Mouse (Mus musculus) hindbrain, postnatal 0 days (tissue): ENCODE data around the gene Spata31d1d. TPM values are rescaled to one million over a fixed set of nuclear protein-coding genes. Genes with fewer than 3 reads are reported as not detected.

Source experiments
- ATAC-seq: fragments of 200-750 bp; cut with Nextera tagmentation; 2 replicates; pipeline ENCODE4 v1.8.0; 2017; ENCODE audit warnings: mild to moderate bottlenecking, moderate TSS enrichment, moderate library complexity
- DNase-seq: peaks from one replicate; pipeline ENCODE4 v3.0.0-alpha.2; 2015; ENCODE audit warnings: low spot score
- H3K27ac ChIP-seq: fragments of 300-500 bp; sonication (generic); 2 replicates; pipeline ENCODE4 v1.5.1; 2014; ENCODE audit warnings: mild to moderate bottlenecking
- H3K27me3 ChIP-seq: fragments of 300-500 bp; sonication (generic); 2 replicates; pipeline ENCODE4 v1.6.1; 2014; ENCODE audit warnings: low read length, mixed read lengths; ENCODE audit not compliant: insufficient read depth
- H3K36me3 ChIP-seq: fragments of 300-500 bp; sonication (generic); 2 replicates; pipeline ENCODE4 v1.6.1; 2014; ENCODE audit warnings: low read length, mixed read lengths; ENCODE audit not compliant: insufficient read depth
- H3K4me1 ChIP-seq: fragments of 300-500 bp; sonication (generic); 2 replicates; pipeline ENCODE4 v1.6.1; 2014; ENCODE audit warnings: antibody characterized with exemption, low read length, mixed read lengths; ENCODE audit not compliant: insufficient read depth
- H3K4me2 ChIP-seq: fragments of 300-500 bp; sonication (generic); 2 replicates; pipeline ENCODE4 v1.6.1; 2014; ENCODE audit warnings: low read depth, mild to moderate bottlenecking, low read length, moderate library complexity, mixed read lengths
- H3K4me3 ChIP-seq: fragments of 300-500 bp; sonication (generic); 2 replicates; pipeline ENCODE4 v1.5.1; 2014; ENCODE audit warnings: low read length
- H3K9ac ChIP-seq: fragments of 300-500 bp; sonication (generic); replicated peaks from 2 replicates; pipeline ENCODE4 v1.6.1; 2014; ENCODE audit warnings: mild to moderate bottlenecking, low read length, moderate library complexity, mixed read lengths
- H3K9me3 ChIP-seq: fragments of 300-500 bp; sonication (generic); 2 replicates; pipeline ENCODE4 v1.6.1; 2016; ENCODE audit warnings: low read length, mixed read lengths
- CTCF ChIP-seq: IDR thresholded peaks from 2 replicates; pipeline ENCODE4 v1.5.1; 2016; ENCODE audit warnings: antibody characterized with exemption, control low read depth, low read depth
- WGBS: fragments of 180-500 bp; shearing (Covaris S2); extraction: QIAGEN DNeasy Blood & Tissue Kit; methylation state at CpG from one replicate; pipeline ENCODE4 v1.1.7; 2014; 5-methylcytosine and 5-hydroxymethylcytosine counted together
- polyA plus RNA-seq: library from polyadenylated mRNA; unstranded; fragments of >200 nt; fragmentation: Nextera tagmentation; extraction: Ambion mirVana; gene quantifications from 2 replicates; pipeline ENCODE4 v1.2.1, GENCODE M21; 2015
- total RNA-seq: library from RNA; depleted of rRNA; stranded (reverse); fragments of >200 nt; gene quantifications from 2 replicates; pipeline ENCODE4 v1.2.3, GENCODE M21; 2014

Spata31d1d gene
- total and polyA plus RNA-seq, 2 experiments from 2014 or later, result not detected

DNA sequence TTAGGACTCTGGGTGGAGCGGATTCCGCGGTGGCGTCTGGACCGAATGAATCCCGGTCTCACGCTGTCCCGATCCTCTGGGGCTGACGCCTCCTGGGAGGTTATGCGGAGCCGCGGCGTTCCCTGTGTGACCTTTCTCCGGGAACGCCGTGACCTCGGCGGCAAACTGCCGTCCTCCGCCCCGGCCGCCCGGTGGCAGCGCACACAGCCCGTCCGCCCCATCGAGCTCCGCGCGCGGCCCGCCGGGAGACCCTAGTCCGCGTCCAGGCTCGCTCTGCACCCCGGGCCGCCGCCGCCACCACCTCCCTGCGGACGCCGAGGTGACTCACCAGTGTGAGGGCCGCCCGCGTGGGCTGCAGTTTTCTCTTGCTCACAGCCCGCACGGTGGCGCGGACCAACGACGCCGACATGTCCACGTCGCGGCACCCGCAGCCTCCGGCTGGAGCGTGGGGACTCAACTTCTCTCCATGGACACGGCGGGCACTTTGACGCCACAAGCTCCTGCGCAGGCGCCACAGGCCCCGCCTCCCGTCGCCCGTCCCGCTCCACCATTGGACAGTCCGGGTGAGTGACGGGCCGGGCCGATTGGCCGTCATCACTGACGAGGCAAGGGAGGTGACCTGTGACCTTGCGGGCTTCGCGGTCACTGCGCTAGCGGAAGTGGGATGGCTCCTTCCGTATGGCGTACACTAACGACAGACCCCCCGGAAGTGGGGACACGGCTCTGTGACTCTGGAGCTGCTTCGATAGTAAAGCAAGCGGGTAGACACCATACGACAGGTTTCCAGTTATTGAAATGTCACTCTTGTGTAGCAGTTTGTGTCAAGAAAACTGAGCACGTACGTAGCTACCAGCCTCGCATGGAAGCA, 38.0 kb upstream of the Spata31d1d start, which contains the start of gene Isca1:
Gene Isca1, minus strand, starts transcription at position 515 of the 868 bp plus-strand sequence.
- WGBS, result under 1% methylated on average over 90 of the region's 91 CpGs
- no peaks in the 10 kb centered on the region for H3K27me3 ChIP-seq
- no peaks in the 10 kb centered on the region for H3K9me3 ChIP-seq
- TF ChIP-seq CTCF, result peak; percentile 16; the same call in 1 of the 2 replicates
- H3K36me3 ChIP-seq, result no peaks in the 10 kb centered on the region; the same call in 1 of the 2 replicates
- H3K9ac ChIP-seq, result peak within 1 kb of the TSS; percentile 89
- peak; percentile 98 for ATAC-seq
- DNase-seq, result peak; percentile 99
- H3K4me1 ChIP-seq, result peaks cover 5% of the 10 kb centered on the region; the same call in 1 of the 2 replicates
- peak within 1 kb of the TSS; percentile 61 for H3K4me2 ChIP-seq
- H3K27ac ChIP-seq, result peak within 1 kb of the TSS; percentile 98
- peak within 1 kb of the TSS; percentile 89 for H3K4me3 ChIP-seq

DNA sequence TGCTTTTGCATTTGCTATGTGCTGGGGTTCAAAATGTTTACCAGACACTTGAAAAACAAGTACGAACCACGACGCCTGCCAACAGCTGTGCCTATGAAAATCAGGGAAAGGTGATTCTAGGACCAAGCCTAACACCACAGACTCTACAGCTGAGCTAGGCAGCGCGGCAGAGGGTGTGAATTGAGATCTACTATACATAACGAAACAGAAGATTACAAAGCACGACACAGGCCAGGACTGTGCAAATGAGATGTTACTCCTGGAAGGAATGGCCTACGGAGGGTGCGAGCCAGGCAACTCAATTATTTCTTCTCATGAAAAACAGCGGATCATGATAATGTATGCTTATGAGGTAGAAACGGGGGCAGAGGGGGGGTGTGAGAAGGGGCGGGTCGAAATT, 37.0 kb upstream of the Spata31d1d start:
- ATAC-seq (no peak), DNase-seq (no peak)
- H3K27me3 ChIP-seq, result no peaks in the 10 kb centered on the region
- H3K36me3 ChIP-seq, result no peaks in the 10 kb centered on the region; the same call in 1 of the 2 replicates
- no peak for TF ChIP-seq CTCF
- H3K27ac ChIP-seq, result 0 out of 2 replicates have a peak overlapping the region, but pooled peaks have one; percentile 98
- H3K4me3 ChIP-seq, result peak overlapping the region; percentile 89
- H3K9ac ChIP-seq, result peak overlapping the region; percentile 89; the same call in 1 of the 2 replicates
- H3K4me2 ChIP-seq, result peak overlapping the region; percentile 61
- H3K9me3 ChIP-seq, result no peaks in the 10 kb centered on the region
- WGBS, result 36% methylated on average over 13 of the region's 13 CpGs
- peaks cover 5% of the 10 kb centered on the region; the same call in 1 of the 2 replicates for H3K4me1 ChIP-seq

DNA sequence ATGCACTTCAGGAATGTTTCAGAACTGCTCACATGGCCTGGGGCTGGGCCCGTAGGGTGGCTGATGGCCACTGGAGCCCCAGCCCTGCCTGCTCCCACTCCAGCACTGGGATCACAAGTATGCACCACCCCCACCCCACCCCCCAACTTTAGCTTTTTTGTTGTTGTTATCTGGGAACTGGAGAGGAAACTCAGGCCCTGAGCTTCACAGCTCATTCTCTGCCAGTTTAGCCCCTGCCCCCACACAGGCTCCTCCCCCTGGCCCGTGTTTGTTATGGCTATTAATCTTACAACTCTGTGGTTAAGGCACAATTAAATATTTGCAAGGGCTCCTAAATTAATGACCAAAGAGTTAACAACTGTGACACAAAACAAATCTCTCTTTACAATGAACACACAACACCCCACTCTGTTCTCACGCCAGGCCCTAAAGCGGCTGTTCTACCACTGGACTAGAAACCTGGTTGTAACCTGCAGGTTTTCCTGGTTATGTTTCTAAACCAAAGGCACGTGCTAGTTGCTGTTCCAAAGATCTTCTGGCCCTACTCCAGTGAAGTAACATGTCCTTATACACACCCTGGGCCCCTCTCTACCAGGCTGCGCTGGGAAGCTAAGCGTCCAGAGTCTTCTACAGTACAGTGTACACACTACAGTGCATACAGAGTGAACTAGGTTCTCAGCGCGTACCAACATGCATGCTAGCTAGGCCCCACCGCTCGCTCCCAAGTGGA, 35.4 kb upstream of the Spata31d1d start:
- Histone ChIP-seq H3K4me1 (peaks cover 5% of the 10 kb centered on the region; the same call in 1 of the 2 replicates), H3K27me3 (no peaks in the 10 kb centered on the region), H3K4me2 (0 out of 2 replicates have a peak overlapping the region, but pooled peaks have one; percentile 5), H3K9me3 (no peaks in the 10 kb centered on the region), H3K36me3 (peaks cover 8% of the 10 kb centered on the region; the same call in 1 of the 2 replicates), H3K9ac (0 out of 2 replicates have a peak overlapping the region, but pooled peaks have one; percentile 17), H3K27ac (no peak overlapping the region), H3K4me3 (no peak overlapping the region)
- TF ChIP-seq CTCF, result no peak
- DNase-seq (no peak), ATAC-seq (no peak)
- 69% methylated on average over 11 of the region's 11 CpGs for WGBS

DNA sequence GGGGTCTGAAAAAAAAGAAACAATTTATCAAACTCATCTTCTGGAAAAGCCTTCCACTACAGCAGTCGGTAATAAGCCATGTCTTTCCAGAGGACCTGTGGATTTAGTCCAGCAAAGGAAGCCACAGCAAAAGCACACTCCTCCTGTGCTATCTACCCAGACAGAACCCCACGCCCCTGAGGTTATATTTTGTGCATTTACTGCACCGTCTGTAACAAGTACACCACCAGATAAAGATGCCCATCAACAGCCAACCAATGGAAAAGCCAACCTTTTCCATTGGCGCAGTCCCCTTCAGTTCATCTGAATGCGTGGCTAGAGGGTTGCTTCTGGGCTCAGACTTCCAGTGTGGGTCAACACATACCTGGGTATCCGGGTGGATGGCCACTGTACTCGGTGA, 31.2 kb upstream of the Spata31d1d start:
- H3K27me3 ChIP-seq, result no peaks in the 10 kb centered on the region
- no peak for TF ChIP-seq CTCF
- no peaks in the 10 kb centered on the region for H3K9me3 ChIP-seq
- no peak for DNase-seq
- whole genome bisulfite sequencing, result 95% methylated on average over 7 of the region's 7 CpGs
- H3K4me1 ChIP-seq, result 0 out of 2 replicates have a peak, but pooled peaks cover 5% of the 10 kb centered on the region
- peaks cover 26% of the 10 kb centered on the region for H3K36me3 ChIP-seq
- no peak overlapping the region for H3K4me2 ChIP-seq
- ATAC-seq, result no peak
- no peak overlapping the region for H3K9ac ChIP-seq
- H3K27ac ChIP-seq, result no peak overlapping the region
- no peak overlapping the region for H3K4me3 ChIP-seq

DNA sequence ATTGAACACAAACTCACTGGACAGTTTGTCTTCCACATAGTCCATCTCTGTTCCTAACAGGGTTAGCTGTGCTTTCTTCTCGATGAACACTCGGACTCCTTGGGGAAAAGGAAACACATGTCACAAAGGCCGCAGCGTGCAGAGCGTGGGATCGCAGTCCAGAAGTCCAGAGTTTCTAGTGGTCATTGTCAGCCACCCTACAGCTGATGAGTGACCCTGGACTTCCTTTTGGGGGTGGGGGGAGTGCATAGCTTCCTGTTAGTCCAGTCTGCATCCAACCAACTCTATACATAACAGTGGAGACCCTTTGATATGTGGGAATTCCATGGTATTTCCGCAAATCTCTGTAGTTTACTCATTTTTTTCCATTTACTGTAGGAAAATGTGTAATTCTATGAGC, 25.4 kb upstream of the Spata31d1d start:
- Histone ChIP-seq H3K27ac (no peak overlapping the region), H3K9ac (no peak overlapping the region), H3K4me1 (no peaks in the 10 kb centered on the region), H3K36me3 (peaks cover 34% of the 10 kb centered on the region), H3K4me3 (no peak overlapping the region), H3K9me3 (no peaks in the 10 kb centered on the region), H3K27me3 (no peaks in the 10 kb centered on the region), H3K4me2 (no peak overlapping the region)
- DNase-seq, result no peak
- no peak for ATAC-seq
- 93% methylated on average over 7 of the region's 7 CpGs for whole genome bisulfite sequencing
- TF ChIP-seq CTCF, result no peak

DNA sequence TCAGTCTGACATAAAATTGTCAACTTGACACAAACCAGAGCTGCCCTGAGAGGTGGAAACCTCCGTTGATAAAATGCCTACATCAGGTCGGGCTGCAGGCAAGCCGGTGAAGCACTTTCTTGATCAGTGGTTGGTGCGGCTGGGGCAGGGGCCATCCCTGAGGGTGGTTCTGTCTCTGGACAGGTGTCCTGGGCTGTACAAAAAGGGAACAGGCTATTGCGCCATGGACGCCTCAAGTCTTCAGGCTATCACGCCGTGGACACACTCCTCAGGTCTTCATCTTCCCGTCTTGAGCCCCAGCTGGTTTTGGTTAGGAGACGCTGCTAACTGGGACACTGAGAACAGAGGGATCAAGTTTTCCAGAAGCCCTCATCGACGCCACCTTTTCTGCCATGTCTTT, 18.8 kb upstream of the Spata31d1d start:
- whole genome bisulfite sequencing, result 87% methylated on average over 12 of the region's 12 CpGs
- Histone ChIP-seq H3K4me3 (no peak overlapping the region), H3K4me1 (no peaks in the 10 kb centered on the region), H3K4me2 (no peak overlapping the region), H3K27me3 (no peaks in the 10 kb centered on the region), H3K36me3 (peaks cover 10% of the 10 kb centered on the region; the same call in 1 of the 2 replicates), H3K9me3 (no peaks in the 10 kb centered on the region), H3K27ac (no peak overlapping the region), H3K9ac (no peak overlapping the region)
- DNase-seq (no peak), ATAC-seq (no peak)
- TF ChIP-seq CTCF, result no peak
